Mouse (Mus musculus): ENCODE data around the gene Coro2a. TPM values are rescaled to one million over a fixed set of nuclear protein-coding genes. Genes with fewer than 3 reads are reported as not detected.

Gene Coro2a
- polyA plus RNA-seq, 1 experiment from 2014 or later = 1.4 TPM

GRCm38 (mm10) chr4:46543366-46544050 lies 58.5 kb downstream of the Coro2a start:
- Histone ChIP-seq H3K36me3 (no peaks in the 10 kb centered on the region), H3K27ac (no peak overlapping the region), H3K27me3 (ENCODE audit: insufficient read depth, poor library complexity, severe bottlenecking) (peaks cover 53% of the 10 kb centered on the region), H3K9me3 (no peaks in the 10 kb centered on the region), H3K4me3 (no peak overlapping the region), H3K4me1 (no peaks in the 10 kb centered on the region)
- DNase-seq (ENCODE audit: low spot score) = no peak
- 86% methylated on average over 13 of the region's 13 CpGs for WGBS

- Histone ChIP-seq H3K9me3 (no peaks in the 10 kb centered on the region), H3K4me1 (no peaks in the 10 kb centered on the region), H3K36me3 (no peaks in the 10 kb centered on the region), H3K4me3 (no peak overlapping the region), H3K27me3 (ENCODE audit: insufficient read depth, poor library complexity, severe bottlenecking) (peaks cover 54% of the 10 kb centered on the region), H3K27ac (no peak overlapping the region)
- WGBS = 37% methylated on average over 9 of the region's 9 CpGs
- no peak for DNase-seq (ENCODE audit: low spot score)
These were observed 60.3 kb downstream of the Coro2a start for GRCm38 (mm10) chr4:46541707-46542106.

- Histone ChIP-seq H3K36me3 (no peaks in the 10 kb centered on the region), H3K9me3 (no peaks in the 10 kb centered on the region), H3K27me3 (ENCODE audit: insufficient read depth, poor library complexity, severe bottlenecking) (peaks cover 67% of the 10 kb centered on the region), H3K27ac (no peak overlapping the region), H3K4me3 (no peak overlapping the region), H3K4me1 (peaks cover 20% of the 10 kb centered on the region)
- 45% methylated on average over 9 of the region's 9 CpGs for WGBS
- no peak for DNase-seq (ENCODE audit: low spot score)
These were observed 62.8 kb downstream of the Coro2a start for GRCm38 (mm10) chr4:46539167-46539566.

GRCm38 (mm10) chr4:46535840-46536361 lies 66.1 kb downstream of the Coro2a start, which contains the start of gene Trim14:
Gene Trim14 (minus strand): TSS chr4:46536141.
- no peaks in the 10 kb centered on the region for H3K36me3 ChIP-seq
- H3K9me3 ChIP-seq = no peaks in the 10 kb centered on the region
- no peak within 1 kb of the TSS for H3K27ac ChIP-seq
- H3K4me3 ChIP-seq = peak within 1 kb of the TSS; percentile 57
- H3K27me3 ChIP-seq (ENCODE audit: insufficient read depth, poor library complexity, severe bottlenecking) = peaks cover 97% of the 10 kb centered on the region
- H3K4me1 ChIP-seq = peaks cover 24% of the 10 kb centered on the region
- peak; percentile 84 for DNase-seq (ENCODE audit: low spot score)
- under 1% methylated on average over 46 of the region's 46 CpGs for WGBS

GRCm38 (mm10) chr4:46535094-46535830 lies 66.7 kb downstream of the Coro2a start:
- no peaks in the 10 kb centered on the region for H3K9me3 ChIP-seq
- no peak overlapping the region for H3K27ac ChIP-seq
- H3K4me3 ChIP-seq = peak overlapping the region; percentile 57
- 3% methylated on average over 16 of the region's 16 CpGs for WGBS
- DNase-seq (ENCODE audit: low spot score) = no peak
- H3K27me3 ChIP-seq (ENCODE audit: insufficient read depth, poor library complexity, severe bottlenecking) = peaks cover 96% of the 10 kb centered on the region
- peaks cover 24% of the 10 kb centered on the region for H3K4me1 ChIP-seq
- no peaks in the 10 kb centered on the region for H3K36me3 ChIP-seq

GRCm38 (mm10) chr4:46533934-46534720 lies 67.9 kb downstream of the Coro2a start:
- Histone ChIP-seq H3K4me3 (peak overlapping the region; percentile 57), H3K27ac (no peak overlapping the region), H3K9me3 (no peaks in the 10 kb centered on the region), H3K27me3 (ENCODE audit: insufficient read depth, poor library complexity, severe bottlenecking) (peaks cover 94% of the 10 kb centered on the region), H3K36me3 (no peaks in the 10 kb centered on the region), H3K4me1 (peaks cover 24% of the 10 kb centered on the region)
- DNase-seq (ENCODE audit: low spot score) = no peak
- WGBS = 9% methylated on average over 29 of the region's 29 CpGs

- WGBS = 72% methylated on average over 7 of the region's 7 CpGs
- DNase-seq (ENCODE audit: low spot score) = no peak
- Histone ChIP-seq H3K27me3 (ENCODE audit: insufficient read depth, poor library complexity, severe bottlenecking) (peaks cover 91% of the 10 kb centered on the region), H3K36me3 (no peaks in the 10 kb centered on the region), H3K4me1 (peaks cover 24% of the 10 kb centered on the region), H3K4me3 (no peak overlapping the region), H3K9me3 (no peaks in the 10 kb centered on the region), H3K27ac (no peak overlapping the region)
These were observed 69.1 kb downstream of the Coro2a start for GRCm38 (mm10) chr4:46532926-46533325.

GRCm38 (mm10) chr4:46532511-46532910 lies 69.5 kb downstream of the Coro2a start:
- Histone ChIP-seq H3K27me3 (ENCODE audit: insufficient read depth, poor library complexity, severe bottlenecking) (peaks cover 87% of the 10 kb centered on the region), H3K36me3 (no peaks in the 10 kb centered on the region), H3K9me3 (no peaks in the 10 kb centered on the region), H3K27ac (no peak overlapping the region), H3K4me3 (no peak overlapping the region), H3K4me1 (peaks cover 27% of the 10 kb centered on the region)
- DNase-seq (ENCODE audit: low spot score) = no peak
- 69% methylated on average over 2 of the region's 2 CpGs for WGBS

GRCm38 (mm10) chr4:46529722-46530121 lies 72.3 kb downstream of the Coro2a start:
- no peak overlapping the region for H3K4me3 ChIP-seq
- DNase-seq (ENCODE audit: low spot score) = no peak
- H3K9me3 ChIP-seq = no peaks in the 10 kb centered on the region
- WGBS = 48% methylated on average over 7 of the region's 7 CpGs
- peaks cover 17% of the 10 kb centered on the region for H3K4me1 ChIP-seq
- H3K27ac ChIP-seq = no peak overlapping the region
- H3K27me3 ChIP-seq (ENCODE audit: insufficient read depth, poor library complexity, severe bottlenecking) = peaks cover 59% of the 10 kb centered on the region
- no peaks in the 10 kb centered on the region for H3K36me3 ChIP-seq

- no peak for DNase-seq (ENCODE audit: low spot score)
- Histone ChIP-seq H3K4me3 (peak overlapping the region; percentile 53), H3K27ac (peak overlapping the region; percentile 83)
These were observed 74.5 kb downstream of the Coro2a start for GRCm38 (mm10) chr4:46527558-46527926.

GRCm38 (mm10) chr4:46526798-46527557 lies 75.0 kb downstream of the Coro2a start:
- Histone ChIP-seq H3K4me1 (peaks cover 8% of the 10 kb centered on the region; the same call in 1 of the 2 replicates), H3K27ac (peak overlapping the region; percentile 83), H3K4me3 (peak overlapping the region; percentile 53), H3K27me3 (ENCODE audit: insufficient read depth, poor library complexity, severe bottlenecking) (peaks cover 55% of the 10 kb centered on the region), H3K36me3 (no peaks in the 10 kb centered on the region), H3K9me3 (peaks cover 4% of the 10 kb centered on the region; the same call in 1 of the 2 replicates)
- WGBS = 22% methylated on average over 17 of the region's 17 CpGs
- DNase-seq (ENCODE audit: low spot score) = peak; percentile 92

More at GRCm38 (mm10) chr4:46527558-46527926, 74.5 kb downstream of the Coro2a start:
- H3K4me1 ChIP-seq = peaks cover 8% of the 10 kb centered on the region; the same call in 1 of the 2 replicates
- H3K36me3 ChIP-seq = no peaks in the 10 kb centered on the region
- WGBS = 4% methylated on average over 7 of the region's 7 CpGs
- no peaks in the 10 kb centered on the region for H3K9me3 ChIP-seq
- H3K27me3 ChIP-seq (ENCODE audit: insufficient read depth, poor library complexity, severe bottlenecking) = peaks cover 55% of the 10 kb centered on the region

GRCm38 (mm10) chr4:46526226-46526625 lies 75.8 kb downstream of the Coro2a start:
- Histone ChIP-seq H3K4me3 (no peak overlapping the region), H3K36me3 (no peaks in the 10 kb centered on the region), H3K9me3 (peaks cover 4% of the 10 kb centered on the region; the same call in 1 of the 2 replicates), H3K27ac (no peak overlapping the region), H3K27me3 (ENCODE audit: insufficient read depth, poor library complexity, severe bottlenecking) (peaks cover 54% of the 10 kb centered on the region), H3K4me1 (peaks cover 13% of the 10 kb centered on the region; the same call in 1 of the 2 replicates)
- 83% methylated on average over 3 of the region's 3 CpGs for WGBS
- no peak for DNase-seq (ENCODE audit: low spot score)

Data from heart, embryonic 10.5 days (tissue).